Mouse (Mus musculus) C2C12 (cell line): Measurements from ENCODE around the gene Klhdc8a. TPM values are rescaled to one million over a fixed set of nuclear protein-coding genes. Genes with fewer than 3 reads are reported as not detected.

Experiments used
- H3K27me3 ChIP-seq: one replicate; pipeline ENCODE4 v1.6.1; 2011; ENCODE audit not compliant: control insufficient read depth, insufficient read depth, insufficient read length
- H3K36me3 ChIP-seq: one replicate; pipeline ENCODE4 v1.6.1; 2011; ENCODE audit not compliant: control insufficient read depth, insufficient read depth
- H3K4me3 ChIP-seq: one replicate; pipeline ENCODE4 v1.5.1; 2011; ENCODE audit warnings: mild to moderate bottlenecking, control low read depth; ENCODE audit not compliant: poor library complexity, insufficient read depth, severe bottlenecking
- H3K79me2 ChIP-seq: one replicate; pipeline ENCODE4 v1.6.1; 2011; ENCODE audit not compliant: control insufficient read depth, insufficient read depth
- H3K79me3 ChIP-seq: one replicate; pipeline ENCODE4 v1.6.1; 2011; ENCODE audit warnings: low read depth, control low read depth
- H3ac ChIP-seq: one replicate; pipeline ENCODE3; 2011; ENCODE audit warnings: low read depth; ENCODE audit not compliant: control insufficient read depth, insufficient read length
- CEBPB ChIP-seq: IDR thresholded peaks from one replicate; pipeline ENCODE4 v1.6.1; 2011; ENCODE audit warnings: low read depth, mild to moderate bottlenecking, control low read depth, moderate library complexity
- CTCF ChIP-seq: IDR thresholded peaks from one replicate; pipeline ENCODE4 v1.5.1; 2011; ENCODE audit not compliant: control insufficient read depth, insufficient read depth, insufficient read length
- FOSL1 ChIP-seq: IDR thresholded peaks from one replicate; pipeline ENCODE4 v1.8.0; 2011; ENCODE audit warnings: mild to moderate bottlenecking, low read length; ENCODE audit not compliant: poor library complexity, insufficient read depth, severe bottlenecking
- MAX ChIP-seq: IDR thresholded peaks from one replicate; pipeline ENCODE4 v1.6.1; 2011; ENCODE audit warnings: mild to moderate bottlenecking, control low read depth
- MYOD1 ChIP-seq: IDR thresholded peaks from one replicate; pipeline ENCODE4 v1.6.1; 2011; ENCODE audit warnings: low read depth; ENCODE audit not compliant: control insufficient read depth, insufficient read length
- MYOG ChIP-seq: IDR thresholded peaks from one replicate; pipeline ENCODE4 v1.6.1; 2011; ENCODE audit not compliant: control insufficient read depth, insufficient read length; ENCODE audit errors: extremely low read depth
- USF1 ChIP-seq: IDR thresholded peaks from one replicate; pipeline ENCODE4 v1.6.1; 2011; ENCODE audit warnings: low read depth, mild to moderate bottlenecking, control low read depth, moderate library complexity
- polyA plus RNA-seq: library from polyadenylated mRNA; unstranded; fragments of >200 nt; fragmentation: generic; extraction: Trizol; gene quantifications from one replicate; pipeline ENCODE4 v1.2.1, GENCODE M21; 2012; ENCODE audit warnings: missing spikeins

Gene Klhdc8a
- polyA plus RNA-seq, 1 experiment = 19.0 TPM

GRCm38 (mm10) chr1:132317413-132317812, 19.0 kb downstream of the Klhdc8a start:
- Histone ChIP-seq H3K36me3 (peaks cover 20% of the 10 kb centered on the region), H3ac (peak overlapping the region; percentile 24), H3K79me3 (peaks cover 54% of the 10 kb centered on the region), H3K79me2 (peaks cover 69% of the 10 kb centered on the region), H3K4me3 (peak overlapping the region; percentile 59), H3K27me3 (no peaks in the 10 kb centered on the region)
- TF ChIP-seq MYOD1 (no peak), CTCF (no peak), FOSL1 (no peak), CEBPB (peak; percentile 96)

DNA sequence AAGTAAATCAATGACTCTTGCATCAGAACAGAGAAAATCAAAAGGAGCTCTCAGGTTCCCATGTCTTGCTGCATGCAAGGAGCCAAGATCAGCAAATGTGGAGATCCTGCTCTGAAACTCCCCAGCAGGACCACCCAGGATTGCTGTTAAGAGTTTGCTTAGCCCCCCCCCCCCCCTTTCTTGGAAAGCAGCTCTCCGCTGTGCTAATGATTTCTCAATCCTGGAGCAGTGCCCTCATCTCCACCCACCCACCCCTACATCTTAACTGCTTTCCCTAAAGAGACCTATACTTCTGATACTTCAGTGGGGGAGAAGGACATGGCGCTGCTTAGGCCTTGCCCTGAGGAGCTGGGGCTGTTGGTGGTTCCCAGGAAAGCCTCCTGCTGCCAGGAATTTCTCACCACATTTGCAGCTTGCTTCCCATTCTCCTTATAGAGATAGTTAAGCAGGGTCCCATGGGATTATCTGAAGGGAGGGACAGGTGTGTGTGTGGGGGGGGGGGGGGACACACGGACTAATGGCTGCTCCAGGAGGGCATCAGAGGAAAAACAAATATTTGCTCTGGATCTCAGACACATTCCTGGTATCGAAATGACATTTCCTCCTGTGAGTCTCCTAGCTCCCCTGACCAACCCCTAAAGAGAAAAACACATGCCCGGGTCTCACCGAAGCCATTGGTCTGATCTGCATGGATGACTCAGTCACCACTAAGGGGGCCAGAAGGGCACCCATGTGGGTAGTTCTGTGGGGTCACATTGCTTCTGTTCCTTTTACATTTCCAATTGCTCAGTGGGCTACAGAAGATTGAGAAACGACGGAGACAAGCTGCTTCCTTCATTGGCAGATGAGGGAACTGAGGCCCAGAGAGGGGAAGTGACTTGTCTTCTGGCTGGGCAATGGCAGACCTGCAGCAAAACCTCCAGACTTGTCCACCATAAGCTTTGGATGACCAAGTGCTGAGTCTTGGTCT, 19.8 kb downstream of the Klhdc8a start:
- peaks cover 27% of the 10 kb centered on the region for H3K36me3 ChIP-seq
- no peaks in the 10 kb centered on the region for H3K27me3 ChIP-seq
- H3K79me2 ChIP-seq = peaks cover 77% of the 10 kb centered on the region
- H3K79me3 ChIP-seq = peaks cover 61% of the 10 kb centered on the region
- TF ChIP-seq MYOG = no peak
- TF ChIP-seq MYOD1 = no peak
- no peak for TF ChIP-seq FOSL1
- TF ChIP-seq CTCF = no peak
- TF ChIP-seq CEBPB = no peak
- no peak for TF ChIP-seq USF1
- no peak for TF ChIP-seq MAX
- H3K4me3 ChIP-seq = peak overlapping the region; percentile 59
- peak overlapping the region; percentile 12 for H3ac ChIP-seq

GRCm38 (mm10) chr1:132319242-132319641, 20.8 kb downstream of the Klhdc8a start:
- Histone ChIP-seq H3K4me3 (no peak overlapping the region), H3ac (no peak overlapping the region), H3K36me3 (peaks cover 37% of the 10 kb centered on the region), H3K79me2 (peaks cover 87% of the 10 kb centered on the region), H3K79me3 (peaks cover 64% of the 10 kb centered on the region), H3K27me3 (no peaks in the 10 kb centered on the region)
- TF ChIP-seq MYOD1 (peak; percentile 50), CEBPB (peak; percentile 61), MAX (no peak)

GRCm38 (mm10) chr1:132321821-132322580, 23.6 kb downstream of the Klhdc8a start:
- H3K4me3 ChIP-seq = no peak overlapping the region
- no peaks in the 10 kb centered on the region for H3K27me3 ChIP-seq
- peaks cover 63% of the 10 kb centered on the region for H3K36me3 ChIP-seq
- TF ChIP-seq USF1 (no peak), MAX (no peak), MYOD1 (no peak), FOSL1 (no peak), CTCF (no peak), CEBPB (no peak), MYOG (no peak)
- peaks cover 68% of the 10 kb centered on the region for H3K79me3 ChIP-seq
- H3K79me2 ChIP-seq = peaks cover 95% of the 10 kb centered on the region
- no peak overlapping the region for H3ac ChIP-seq

GRCm38 (mm10) chr1:132322711-132323542, 24.5 kb downstream of the Klhdc8a start:
- H3K4me3 ChIP-seq = no peak overlapping the region
- no peak overlapping the region for H3ac ChIP-seq
- no peak for TF ChIP-seq USF1
- no peak for TF ChIP-seq MYOD1
- TF ChIP-seq CEBPB = no peak
- no peak for TF ChIP-seq FOSL1
- TF ChIP-seq MYOG = no peak
- TF ChIP-seq CTCF = no peak
- no peak for TF ChIP-seq MAX
- H3K27me3 ChIP-seq = no peaks in the 10 kb centered on the region
- peaks cover 61% of the 10 kb centered on the region for H3K79me3 ChIP-seq
- H3K79me2 ChIP-seq = peaks cover 91% of the 10 kb centered on the region
- peaks cover 67% of the 10 kb centered on the region for H3K36me3 ChIP-seq
